Mouse (Mus musculus): ENCODE results near the gene Cep72. TPM values are rescaled to one million over a fixed set of nuclear protein-coding genes. Genes with fewer than 3 reads are reported as not detected.

Gene Cep72
- total RNA-seq, 2 experiments from 2014 or later = 1.9 to 2.7 TPM

Other genes with a start within 250 kb of the Cep72 start
- gene Nkd2, start 214.7 kb downstream of the Cep72 start, total RNA-seq (2021) = 10 to 100 TPM; 12.9 to 15.3 TPM
- gene Trip13, start 124.5 kb downstream of the Cep72 start, total RNA-seq (2021) = 1 to 10 TPM; 1.7 to 3.5 TPM
- 100 to 1,000 TPM; 113 to 120 TPM for gene Brd9, start 124.5 kb downstream of the Cep72 start, total RNA-seq (2021)
- gene Zdhhc11, start 98.4 kb downstream of the Cep72 start, total RNA-seq (2021) = not detected
- gene Tppp, start 52.9 kb downstream of the Cep72 start, total RNA-seq (2021) = 100 to 1,000 TPM; 102 TPM
- gene Slc9a3, start 59.2 kb upstream of the Cep72 start, total RNA-seq (2021) = 1 to 10 TPM; 1.2 to 1.9 TPM
- gene Exoc3, start 146.4 kb upstream of the Cep72 start, total RNA-seq (2021) = 10 to 100 TPM; 75.1 to 85.6 TPM
- 1 to 10 TPM; 1.6 TPM for gene Ahrr, start 230.0 kb upstream of the Cep72 start, total RNA-seq (2021)